ENCODE assay signal across 17 mouse cellular contexts in the genomic region with DNA sequence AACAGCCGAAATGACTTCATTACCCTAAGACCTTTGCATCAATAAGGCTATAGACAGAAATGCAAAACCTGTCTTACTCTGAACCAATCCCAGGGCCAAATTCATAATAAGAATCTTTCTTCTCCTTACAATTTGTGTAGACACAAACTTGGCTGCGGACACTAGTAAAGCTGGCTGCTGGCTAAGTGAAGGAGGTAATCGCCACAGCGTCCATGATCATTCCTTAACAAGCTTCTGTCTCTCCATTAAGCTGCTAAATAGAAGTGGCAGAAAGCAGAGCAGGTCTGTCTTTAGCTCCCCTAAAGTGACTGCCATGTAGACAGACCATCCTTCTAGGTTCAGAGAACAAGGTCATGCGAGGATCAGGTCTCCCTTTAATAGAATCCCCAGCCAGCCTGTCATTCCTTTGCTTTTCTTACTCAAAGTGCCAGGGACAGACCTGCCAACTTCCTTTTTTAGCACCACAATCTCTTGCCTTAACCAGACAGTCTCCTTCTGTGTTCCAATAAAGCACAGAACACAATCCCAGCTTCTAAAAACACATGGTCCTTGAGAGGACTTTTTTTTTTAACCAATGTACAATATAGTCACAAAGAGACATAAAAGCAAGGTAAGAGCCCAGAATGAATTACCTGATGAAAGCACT.
DNase-seq lines count a peak whose midpoint lies in the region; ATAC-seq and TF ChIP-seq lines count a peak whose summit lies in the region.
"Had no signal": no experiment of that assay in that cellular context is flagged by ENCODE, and none has a peak within 500 bp of the region (broad histone marks: within the 10 kb centered on the region; RNA-seq: fewer than 3 reads in every experiment).

No protein-coding gene starts in this region.

- H3K9me3 ChIP-seq in forebrain, embryonic 15.5 days, result no peaks in the 10 kb centered on the region
- no peaks in the 10 kb centered on the region for H3K9me3 ChIP-seq in forebrain, embryonic 10.5 days
- no peaks in the 10 kb centered on the region for H3K9me3 ChIP-seq in heart, embryonic 12.5 days (replicated peaks)
- no peaks in the 10 kb centered on the region for H3K9me3 ChIP-seq in kidney, embryonic 14.5 days (ENCODE audit: control insufficient read depth, low read length)
- H3K9me3 ChIP-seq: intestine, embryonic 15.5 days; limb, embryonic 13.5 days; lung, embryonic 15.5 days had no signal

- no peaks in the 10 kb centered on the region for H3K36me3 ChIP-seq in forebrain, embryonic 15.5 days
- peaks cover 8% of the 10 kb centered on the region; the same call in 1 of the 2 replicates for H3K36me3 ChIP-seq in forebrain, embryonic 10.5 days (replicated peaks)
- no peaks in the 10 kb centered on the region for H3K36me3 ChIP-seq in heart, embryonic 12.5 days
- no peaks in the 10 kb centered on the region for H3K36me3 ChIP-seq in kidney, embryonic 14.5 days (ENCODE audit: control insufficient read depth, insufficient read depth, low read length)
- H3K36me3 ChIP-seq: intestine, embryonic 15.5 days; limb, embryonic 13.5 days; lung, embryonic 15.5 days had no signal

- ATAC-seq in forebrain, embryonic 15.5 days (replicated peaks), result no peak
- no peak for ATAC-seq in heart, embryonic 12.5 days (ENCODE audit: insufficient number of reproducible peaks, low FRiP score)
- no peak for ATAC-seq in kidney, embryonic 14.5 days (ENCODE audit: low FRiP score, low TSS enrichment)
- ATAC-seq: intestine, embryonic 15.5 days had no signal

- 43% methylated on average over 5 of the region's 5 CpGs for WGBS in forebrain, embryonic 15.5 days
- WGBS in forebrain, embryonic 10.5 days, result 83% methylated on average over 5 of the region's 5 CpGs
- WGBS in heart, embryonic 12.5 days, result 51% methylated on average over 5 of the region's 5 CpGs
- WGBS in kidney, embryonic 14.5 days, result 76% methylated on average over 5 of the region's 5 CpGs

- H3K27me3 ChIP-seq in forebrain, embryonic 15.5 days, result no peaks in the 10 kb centered on the region
- H3K27me3 ChIP-seq in forebrain, embryonic 10.5 days (ENCODE audit: poor library complexity, severe bottlenecking), result no peaks in the 10 kb centered on the region
- no peaks in the 10 kb centered on the region for H3K27me3 ChIP-seq in heart, embryonic 12.5 days (replicated peaks)
- no peaks in the 10 kb centered on the region for H3K27me3 ChIP-seq in kidney, embryonic 14.5 days (ENCODE audit: control insufficient read depth, insufficient read depth, low read length)
- H3K27me3 ChIP-seq: CH12.LX; intestine, embryonic 15.5 days; limb, embryonic 13.5 days; lung, embryonic 15.5 days had no signal

- H3K4me3 ChIP-seq in forebrain, embryonic 15.5 days, result no peak overlapping the region
- H3K4me3 ChIP-seq in forebrain, embryonic 10.5 days, result no peak overlapping the region
- H3K4me3 ChIP-seq in layer of hippocampus, adult 2 months, result no peak overlapping the region
- no peak overlapping the region for H3K4me3 ChIP-seq in heart, embryonic 12.5 days
- no peak overlapping the region for H3K4me3 ChIP-seq in kidney, embryonic 14.5 days (ENCODE audit: low read length)
- H3K4me3 ChIP-seq: intestine, embryonic 15.5 days; limb, embryonic 13.5 days; lung, embryonic 15.5 days had no signal

- H3K27ac ChIP-seq in forebrain, embryonic 15.5 days (replicated peaks), result peak overlapping the region; percentile 61
- no peak overlapping the region for H3K27ac ChIP-seq in forebrain, embryonic 10.5 days
- 0 out of 2 replicates have a peak overlapping the region, but pooled peaks have one; percentile 10 for H3K27ac ChIP-seq in layer of hippocampus, adult 2 months
- peak overlapping the region; percentile 42 for H3K27ac ChIP-seq in heart, embryonic 12.5 days (ENCODE audit: poor library complexity, severe bottlenecking)
- H3K27ac ChIP-seq in kidney, embryonic 14.5 days (ENCODE audit: low read depth, low read length), result no peak overlapping the region
- H3K27ac ChIP-seq: intestine, embryonic 15.5 days; limb, embryonic 13.5 days; liver, embryonic 14.5 days; lung, embryonic 15.5 days had no signal

- TF ChIP-seq CTCF in layer of hippocampus, adult 2 months (conservative IDR thresholded peaks at IDR 0.05), result no peak

- DNase-seq in forebrain, embryonic 10.5 days (ENCODE audit: extremely low spot score, low spot score), result no peak
- no peak for DNase-seq in layer of hippocampus, adult 2 months (ENCODE audit: low spot score in 2 of 2)
- DNase-seq in layer of hippocampus, postnatal 36 days, result no peak
- peak; percentile 26 for DNase-seq in heart, postnatal 4 days
- DNase-seq in testis, postnatal 10 days (ENCODE audit: low spot score), result no peak
- DNase-seq: gastrocnemius, postnatal 25 days; kidney, adult 9 months; kidney, postnatal 4 days; lung, postnatal 4 days had no signal

- no peak overlapping the region for H3K4me2 ChIP-seq in forebrain, embryonic 15.5 days (replicated peaks)
- no peak overlapping the region for H3K4me2 ChIP-seq in heart, embryonic 12.5 days
- no peak overlapping the region for H3K4me2 ChIP-seq in kidney, embryonic 14.5 days (replicated peaks; ENCODE audit: low read depth, low read length)
- H3K4me2 ChIP-seq: intestine, embryonic 15.5 days; limb, embryonic 13.5 days; lung, embryonic 15.5 days had no signal

- H3K9ac ChIP-seq in forebrain, embryonic 15.5 days (replicated peaks), result no peak overlapping the region
- no peak overlapping the region for H3K9ac ChIP-seq in heart, embryonic 12.5 days
- H3K9ac ChIP-seq in kidney, embryonic 14.5 days (ENCODE audit: low read depth, low read length), result no peak overlapping the region
- H3K9ac ChIP-seq: intestine, embryonic 15.5 days; limb, embryonic 13.5 days; liver, embryonic 14.5 days; lung, embryonic 15.5 days had no signal

- peaks cover 47% of the 10 kb centered on the region for H3K4me1 ChIP-seq in forebrain, embryonic 15.5 days
- peaks cover 27% of the 10 kb centered on the region for H3K4me1 ChIP-seq in forebrain, embryonic 10.5 days
- H3K4me1 ChIP-seq in heart, embryonic 12.5 days (replicated peaks), result peaks cover 33% of the 10 kb centered on the region
- peaks cover 10% of the 10 kb centered on the region; the same call in 1 of the 2 replicates for H3K4me1 ChIP-seq in kidney, embryonic 14.5 days (ENCODE audit: control insufficient read depth, insufficient read depth, low read length)
- H3K4me1 ChIP-seq: intestine, embryonic 15.5 days; lung, embryonic 15.5 days had no signal

Comparison
In these comparisons a context has a peak if more than half of its experiments do, and no peak if none do; other contexts are left out.
1. H3K27ac ChIP-seq: peak in forebrain, embryonic 15.5 days (single experiment), layer of hippocampus, adult 2 months (single experiment) and heart, embryonic 12.5 days (single experiment); none in forebrain, embryonic 10.5 days (single experiment) and kidney, embryonic 14.5 days (single experiment).